Mouse (Mus musculus): Measurements from ENCODE around the gene Ubtf. TPM values are rescaled to one million over a fixed set of nuclear protein-coding genes. Genes with fewer than 3 reads are reported as not detected.

Ubtf gene
- 118 TPM for polyA plus RNA-seq (2017; shearing (Covaris generic))

GRCm38 (mm10) chr11:102319410-102319792, at the start of gene Ubtf:
Gene Ubtf (minus strand): TSS chr11:102319742.

GRCm38 (mm10) chr11:102366103-102366502, 46.6 kb upstream of the Ubtf start, which contains the start of gene Slc4a1:
Gene Slc4a1 (minus strand): TSS chr11:102366203.

DNA sequence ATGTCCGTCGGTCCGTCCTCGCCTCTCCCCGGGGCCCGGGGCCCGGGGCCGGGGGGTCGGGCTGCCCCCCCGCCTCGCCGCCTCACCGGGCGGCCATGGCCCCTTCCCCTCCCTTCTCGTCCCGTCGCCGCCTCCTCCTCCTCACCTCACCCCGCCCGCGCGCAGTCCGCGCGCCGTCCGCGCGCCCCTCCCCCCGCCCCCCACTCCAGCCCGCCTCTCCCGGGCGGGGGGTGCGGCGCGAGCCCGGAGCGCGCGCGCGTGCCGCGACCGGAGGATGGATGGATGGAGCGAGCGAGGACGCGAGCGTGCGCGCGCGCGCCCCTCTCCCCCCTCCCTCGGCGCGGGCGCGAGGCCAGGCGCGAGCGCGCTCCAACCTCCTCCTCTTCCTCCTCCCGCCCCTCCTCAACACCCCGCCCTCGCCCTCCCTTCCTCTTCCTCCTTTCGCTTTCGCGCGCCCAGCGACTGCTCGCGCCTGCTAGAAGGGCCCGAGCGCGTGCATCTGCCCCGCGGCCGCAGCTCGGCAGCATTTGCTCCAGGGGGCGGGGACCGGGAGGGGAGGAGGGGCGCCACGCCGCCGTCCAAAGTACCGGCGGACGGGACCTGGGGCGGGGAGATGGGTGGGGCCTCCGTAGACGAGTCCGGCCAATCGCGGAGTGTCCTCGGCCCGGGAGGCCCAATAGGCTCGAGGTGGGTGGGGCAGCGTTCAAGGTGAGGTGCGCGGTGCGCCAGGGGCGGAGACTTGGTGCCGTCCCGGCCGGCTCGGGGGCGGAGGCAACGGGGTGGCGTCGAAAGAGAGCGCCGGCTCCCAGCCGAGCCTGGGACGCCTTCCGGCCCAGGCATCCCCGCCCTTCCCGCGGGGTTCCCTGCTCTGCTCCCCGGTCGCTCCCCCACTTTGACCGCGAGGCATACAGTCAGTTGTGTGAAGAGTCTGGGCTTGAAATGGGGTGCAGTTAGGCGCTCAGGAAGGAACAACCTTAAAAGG, 22.8 kb downstream of the Ubtf start, which contains the start of gene Atxn7l3:
Gene Atxn7l3, minus strand, starts transcription at position 141 of the 982 bp plus-strand sequence.

GRCm38 (mm10) chr11:102284501-102285094, 34.9 kb downstream of the Ubtf start, which contains the start of gene Tmub2:
Gene Tmub2 (plus strand): TSS chr11:102284931.

DNA sequence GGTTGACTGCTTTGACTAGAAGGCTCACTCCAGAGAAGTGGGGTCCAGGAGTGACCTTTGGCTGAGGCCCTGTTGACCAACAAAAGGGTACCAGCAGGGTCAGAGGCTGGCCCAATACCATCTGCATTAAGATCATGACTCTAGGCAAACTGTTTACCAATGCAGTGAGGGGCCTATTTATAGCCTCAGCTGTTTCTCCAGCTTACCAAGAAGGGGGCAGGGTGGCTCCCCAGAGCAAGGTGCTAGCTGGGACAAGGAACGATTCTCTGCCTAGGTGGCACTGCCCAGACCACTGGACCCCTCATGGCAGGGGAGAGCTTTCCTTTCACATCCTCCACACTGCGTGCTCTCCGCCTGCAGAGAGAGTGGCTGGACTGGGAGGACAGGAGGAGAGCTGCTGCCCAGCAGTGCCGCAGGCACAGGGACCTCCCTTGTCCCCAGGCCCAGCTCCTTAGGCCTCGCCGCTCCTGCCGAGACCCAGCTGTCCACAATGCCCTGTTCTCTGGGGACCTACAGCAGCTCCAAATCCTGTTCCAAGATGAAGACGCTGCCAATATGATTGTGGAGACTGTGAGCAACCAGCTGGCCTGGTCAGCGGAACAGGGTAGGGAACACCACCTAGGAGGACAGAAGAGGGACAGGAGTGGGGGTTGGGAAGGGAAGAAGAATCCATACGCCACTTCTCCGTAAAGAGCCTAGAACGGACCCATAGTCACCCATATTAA, 50.9 kb downstream of the Ubtf start, which contains the start of gene Asb16:
Gene Asb16, plus strand, starts transcription at position 224 of the 725 bp plus-strand sequence.

Other genes with a start within 250 kb of the Ubtf start
- 0.80 TPM for gene Mpp2, start 231.2 kb downstream of the Ubtf start, polyA plus RNA-seq (2017; shearing (Covaris generic))
- not detected for gene Ppy, start 218.4 kb downstream of the Ubtf start, polyA plus RNA-seq (2017; shearing (Covaris generic))
- not detected for gene Pyy, start 211.9 kb downstream of the Ubtf start, polyA plus RNA-seq (2017; shearing (Covaris generic))
- gene Nags, start 174.2 kb downstream of the Ubtf start, polyA plus RNA-seq (2017; shearing (Covaris generic)), result not detected
- 3.7 TPM for gene Tmem101, start 163.3 kb downstream of the Ubtf start, polyA plus RNA-seq (2017; shearing (Covaris generic))
- gene Lsm12, start 134.4 kb downstream of the Ubtf start, polyA plus RNA-seq (2017; shearing (Covaris generic)), result 106 TPM
- 28.8 TPM for gene G6pc3, start 130.1 kb downstream of the Ubtf start, polyA plus RNA-seq (2017; shearing (Covaris generic))
- 77.9 TPM for gene Hdac5, start 89.6 kb downstream of the Ubtf start, polyA plus RNA-seq (2017; shearing (Covaris generic))
- gene BC030867, start 70.9 kb downstream of the Ubtf start, polyA plus RNA-seq (2017; shearing (Covaris generic)), result not detected
- gene Asb16, start 51.0 kb downstream of the Ubtf start, polyA plus RNA-seq (2017; shearing (Covaris generic)), result not detected
- 48.9 TPM for gene Tmub2, start 34.8 kb downstream of the Ubtf start, polyA plus RNA-seq (2017; shearing (Covaris generic))
- gene Atxn7l3, start 23.1 kb downstream of the Ubtf start, polyA plus RNA-seq (2017; shearing (Covaris generic)), result 21.2 TPM
- gene Slc4a1, start 46.5 kb upstream of the Ubtf start, polyA plus RNA-seq (2017; shearing (Covaris generic)), result not detected
- 4.2 TPM for gene Rundc3a, start 73.7 kb upstream of the Ubtf start, polyA plus RNA-seq (2017; shearing (Covaris generic))
- 46.0 TPM for gene Slc25a39, start 88.2 kb upstream of the Ubtf start, polyA plus RNA-seq (2017; shearing (Covaris generic))
- 11.8 TPM for gene Grn, start 110.6 kb upstream of the Ubtf start, polyA plus RNA-seq (2017; shearing (Covaris generic))
- not detected for gene Fam171a2, start 127.9 kb upstream of the Ubtf start, polyA plus RNA-seq (2017; shearing (Covaris generic))
- 2.0 TPM for gene Itga2b, start 150.4 kb upstream of the Ubtf start, polyA plus RNA-seq (2017; shearing (Covaris generic))
- gene Gpatch8, start 236.7 kb upstream of the Ubtf start, polyA plus RNA-seq (2017; shearing (Covaris generic)), result 70.4 TPM